Mouse (Mus musculus) thymus, adult 2 months (tissue): ENCODE results near the gene Plppr2.

Experiments used
- CTCF ChIP-seq: fragments of 200-500 bp; IDR thresholded peaks from 2 replicates; pipeline ENCODE4 v1.5.1; 2012; ENCODE audit warnings: mild to moderate bottlenecking, control low read depth, low read length, moderate library complexity, borderline replicate concordance; ENCODE audit not compliant: control insufficient read depth, poor library complexity, insufficient read depth; ENCODE audit errors: extremely low read depth
- POLR2A ChIP-seq: fragments of 200-500 bp; IDR thresholded peaks from 2 replicates; pipeline ENCODE4 v1.6.1; 2012; ENCODE audit warnings: mild to moderate bottlenecking, low read length, control low read depth, moderate library complexity; ENCODE audit not compliant: control insufficient read depth, poor library complexity, insufficient read depth; ENCODE audit errors: extremely low read depth

DNA sequence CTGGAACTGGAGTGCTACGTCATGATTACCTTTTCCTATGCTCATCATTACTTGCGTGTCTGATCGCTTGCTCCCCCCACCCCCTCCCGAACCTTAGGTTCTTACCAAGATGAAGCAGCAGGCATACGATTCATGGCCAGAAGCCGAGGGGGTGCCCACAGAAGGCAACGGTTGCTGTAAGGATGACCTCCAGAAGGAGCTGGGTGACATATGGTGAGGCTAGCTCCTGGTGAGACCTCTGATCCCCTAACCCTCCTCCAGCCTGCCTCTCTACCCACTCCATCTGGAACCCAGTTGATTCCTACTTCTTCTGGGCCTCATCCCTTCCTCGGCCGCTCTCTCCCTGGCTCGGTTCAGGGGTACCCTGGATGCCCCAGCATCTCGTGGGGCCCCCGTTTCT is 2.8 kb upstream of the Plppr2 start:
- no peak for TF ChIP-seq POLR2A
- no peak for TF ChIP-seq CTCF
